Mouse (Mus musculus): Measurements from ENCODE around the gene Enc1.

GRCm38 (mm10) chr13:97224341-97224982 lies 16.4 kb upstream of the Enc1 start:
- TF ChIP-seq CTCF (conservative IDR thresholded peaks at IDR 0.05 in 1 of 2, IDR thresholded peaks at IDR 0.05 in 1 of 2; ENCODE audit: low read depth in 2 of 2, low read length in 2 of 2) = no peak
- TF ChIP-seq MAFK (IDR thresholded peaks at IDR 0.05; ENCODE audit: insufficient replicate concordance, low read length) = no peak
- TF ChIP-seq POLR2A (IDR thresholded peaks at IDR 0.05; ENCODE audit: low read depth, low read length) = no peak
- no peak for TF ChIP-seq KAT2A (IDR thresholded peaks at IDR 0.05; ENCODE audit: insufficient replicate concordance, low read length)
- TF ChIP-seq MXI1 (IDR thresholded peaks at IDR 0.05; ENCODE audit: low read depth, low read length) = no peak
- TF ChIP-seq RAD21 (IDR thresholded peaks at IDR 0.05; ENCODE audit: low read depth, low read length) = no peak
- no peak for TF ChIP-seq POLR2AphosphoS2 (IDR thresholded peaks at IDR 0.05; ENCODE audit: low read depth, low read length)
- no peak for TF ChIP-seq TCF12 (IDR thresholded peaks at IDR 0.05; ENCODE audit: low read depth, low read length)
- TF ChIP-seq USF1 (IDR thresholded peaks at IDR 0.05; ENCODE audit: low read depth, low read length) = no peak

Data from CH12.LX (cell line).